Mouse (Mus musculus): Measurements from ENCODE around the gene Gzf1. TPM values are rescaled to one million over a fixed set of nuclear protein-coding genes. Genes with fewer than 3 reads are reported as not detected.

Gzf1 gene
- polyA plus RNA-seq, 1 experiment from 2014 or later = 20.5 TPM

- DNase-seq (ENCODE audit: low spot score) (peak; percentile 19), ATAC-seq (replicated peaks; ENCODE audit: low FRiP score, low read depth) (no peak)
- H3K9ac ChIP-seq (ENCODE audit: low read depth, low read length) = no peak overlapping the region
- no peak overlapping the region for H3K4me3 ChIP-seq (replicated peaks; ENCODE audit: low read depth, low read length)
- H3K9me3 ChIP-seq (replicated peaks; ENCODE audit: low read length) = no peaks in the 10 kb centered on the region
- H3K27me3 ChIP-seq (ENCODE audit: insufficient read depth, low read length) = no peaks in the 10 kb centered on the region
- 48% methylated on average over 2 of the region's 2 CpGs for WGBS
- no peaks in the 10 kb centered on the region for H3K4me1 ChIP-seq (replicated peaks; ENCODE audit: insufficient read depth, low read length)
- no peak overlapping the region for H3K4me2 ChIP-seq (ENCODE audit: low read length)
- H3K27ac ChIP-seq = no peak overlapping the region
- H3K36me3 ChIP-seq (ENCODE audit: insufficient read depth, low read length) = no peaks in the 10 kb centered on the region
- no peak for TF ChIP-seq CTCF (IDR thresholded peaks at IDR 0.05; ENCODE audit: low read depth)
Observed at GRCm38 (mm10) chr2:148719271-148719995, 38.6 kb downstream of the Gzf1 start.

- Histone ChIP-seq H3K9ac (ENCODE audit: low read depth, low read length) (peak overlapping the region; percentile 70), H3K27me3 (ENCODE audit: insufficient read depth, low read length) (no peaks in the 10 kb centered on the region), H3K36me3 (ENCODE audit: insufficient read depth, low read length) (no peaks in the 10 kb centered on the region), H3K4me3 (replicated peaks; ENCODE audit: low read depth, low read length) (peak overlapping the region; percentile 75), H3K4me1 (replicated peaks; ENCODE audit: insufficient read depth, low read length) (0 out of 2 replicates have a peak, but pooled peaks cover 8% of the 10 kb centered on the region), H3K4me2 (ENCODE audit: low read length) (peak overlapping the region; percentile 91), H3K27ac (no peak overlapping the region), H3K9me3 (replicated peaks; ENCODE audit: low read length) (no peaks in the 10 kb centered on the region)
- WGBS = under 1% methylated on average over 34 of the region's 35 CpGs
- DNase-seq (ENCODE audit: low spot score) (peak; percentile 22), ATAC-seq (replicated peaks; ENCODE audit: low FRiP score, low read depth) (peak; percentile 82)
- no peak for TF ChIP-seq CTCF (IDR thresholded peaks at IDR 0.05; ENCODE audit: low read depth)
Observed at GRCm38 (mm10) chr2:148731614-148732326, 50.9 kb downstream of the Gzf1 start.

- H3K4me2 ChIP-seq (ENCODE audit: low read length) = peak within 1 kb of the TSS; percentile 91
- TF ChIP-seq CTCF (IDR thresholded peaks at IDR 0.05; ENCODE audit: low read depth) = 0 out of 2 replicates have a peak, but pooled peaks have one; percentile 4
- no peaks in the 10 kb centered on the region for H3K27me3 ChIP-seq (ENCODE audit: insufficient read depth, low read length)
- 4% methylated on average over 18 of the region's 18 CpGs for WGBS
- DNase-seq (ENCODE audit: low spot score) = peak; percentile 96
- H3K9me3 ChIP-seq (replicated peaks; ENCODE audit: low read length) = no peaks in the 10 kb centered on the region
- 0 out of 2 replicates have a peak, but pooled peaks cover 8% of the 10 kb centered on the region for H3K4me1 ChIP-seq (replicated peaks; ENCODE audit: insufficient read depth, low read length)
- no peaks in the 10 kb centered on the region for H3K36me3 ChIP-seq (ENCODE audit: insufficient read depth, low read length)
- H3K4me3 ChIP-seq (replicated peaks; ENCODE audit: low read depth, low read length) = peak within 1 kb of the TSS; percentile 75
- no peak within 1 kb of the TSS for H3K27ac ChIP-seq
- H3K9ac ChIP-seq (ENCODE audit: low read depth, low read length) = peak within 1 kb of the TSS; percentile 70
- ATAC-seq (replicated peaks; ENCODE audit: low FRiP score, low read depth) = peak; percentile 99
Observed at GRCm38 (mm10) chr2:148732327-148733000, 51.6 kb downstream of the Gzf1 start, which contains the start of gene Napb. Gene Napb (minus strand): TSS chr2:148732467.

Other genes with a start within 250 kb of the Gzf1 start
- 17.0 and 17.5 TPM in 2 replicates for gene Cd93, start 237.5 kb upstream of the Gzf1 start, polyA plus RNA-seq (2015; fragmentation: Nextera tagmentation; extraction: Ambion mirVana)
- gene Nxt1, start 8.4 kb upstream of the Gzf1 start, polyA plus RNA-seq (2015; fragmentation: Nextera tagmentation; extraction: Ambion mirVana) = 75.3 and 77.2 TPM in 2 replicates
- 1.3 and 1.4 TPM in 2 replicates for gene Napb, start 51.4 kb downstream of the Gzf1 start, polyA plus RNA-seq (2015; fragmentation: Nextera tagmentation; extraction: Ambion mirVana)
- gene Cstl1, start 69.3 kb downstream of the Gzf1 start, polyA plus RNA-seq (2015; fragmentation: Nextera tagmentation; extraction: Ambion mirVana) = not detected in 2 replicates
- not detected in 2 replicates for gene Cst11, start 90.5 kb downstream of the Gzf1 start, polyA plus RNA-seq (2015; fragmentation: Nextera tagmentation; extraction: Ambion mirVana)
- not detected in 2 replicates for gene 8030411F24Rik, start 101.0 kb downstream of the Gzf1 start, polyA plus RNA-seq (2015; fragmentation: Nextera tagmentation; extraction: Ambion mirVana)
- not detected in 2 replicates for gene Cst12, start 108.3 kb downstream of the Gzf1 start, polyA plus RNA-seq (2015; fragmentation: Nextera tagmentation; extraction: Ambion mirVana)
- gene Cst8, start 117.8 kb downstream of the Gzf1 start, polyA plus RNA-seq (2015; fragmentation: Nextera tagmentation; extraction: Ambion mirVana) = not detected in 2 replicates
- gene Cst13, start 139.1 kb downstream of the Gzf1 start, polyA plus RNA-seq (2015; fragmentation: Nextera tagmentation; extraction: Ambion mirVana) = not detected in 2 replicates
- not detected in 2 replicates for gene Cst9, start 154.1 kb downstream of the Gzf1 start, polyA plus RNA-seq (2015; fragmentation: Nextera tagmentation; extraction: Ambion mirVana)
- not detected in 2 replicates for gene 9230104L09Rik, start 184.0 kb downstream of the Gzf1 start, polyA plus RNA-seq (2015; fragmentation: Nextera tagmentation; extraction: Ambion mirVana)
- 545 and 617 TPM in 2 replicates for gene Cst3, start 194.7 kb downstream of the Gzf1 start, polyA plus RNA-seq (2015; fragmentation: Nextera tagmentation; extraction: Ambion mirVana)

All from kidney, postnatal 0 days (tissue).